Mouse (Mus musculus): ENCODE data around the gene Il13. TPM values are rescaled to one million over a fixed set of nuclear protein-coding genes. Genes with fewer than 3 reads are reported as not detected.

The Il13 gene
- 1 to 10 TPM in 1 of 2 experiments, not detected in 1; 1.5 TPM for polyA plus RNA-seq (2017; shearing (Covaris generic))

DNA sequence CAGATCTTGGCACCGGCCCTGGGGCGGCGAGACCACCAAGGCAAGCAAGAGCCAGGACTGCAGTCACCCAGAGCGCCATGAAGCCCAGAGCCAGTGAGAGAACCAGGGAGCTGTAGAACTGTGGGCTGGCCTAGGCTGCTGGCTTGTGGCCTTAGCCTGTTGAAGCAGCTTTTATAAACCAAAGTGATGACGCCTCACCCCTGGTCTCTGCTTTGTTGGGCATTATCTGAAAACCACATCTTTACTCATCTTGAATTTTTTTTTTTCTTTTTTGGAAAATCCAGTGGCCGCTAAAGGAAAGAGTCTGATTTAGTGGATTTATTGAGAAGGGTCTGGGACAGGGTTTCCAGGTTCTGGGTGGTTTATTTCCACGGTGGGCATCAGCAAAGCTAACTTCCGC is at the start of gene Il13:
Il13 (minus strand) TSS at position 147 of the 400 bp plus-strand sequence.

DNA sequence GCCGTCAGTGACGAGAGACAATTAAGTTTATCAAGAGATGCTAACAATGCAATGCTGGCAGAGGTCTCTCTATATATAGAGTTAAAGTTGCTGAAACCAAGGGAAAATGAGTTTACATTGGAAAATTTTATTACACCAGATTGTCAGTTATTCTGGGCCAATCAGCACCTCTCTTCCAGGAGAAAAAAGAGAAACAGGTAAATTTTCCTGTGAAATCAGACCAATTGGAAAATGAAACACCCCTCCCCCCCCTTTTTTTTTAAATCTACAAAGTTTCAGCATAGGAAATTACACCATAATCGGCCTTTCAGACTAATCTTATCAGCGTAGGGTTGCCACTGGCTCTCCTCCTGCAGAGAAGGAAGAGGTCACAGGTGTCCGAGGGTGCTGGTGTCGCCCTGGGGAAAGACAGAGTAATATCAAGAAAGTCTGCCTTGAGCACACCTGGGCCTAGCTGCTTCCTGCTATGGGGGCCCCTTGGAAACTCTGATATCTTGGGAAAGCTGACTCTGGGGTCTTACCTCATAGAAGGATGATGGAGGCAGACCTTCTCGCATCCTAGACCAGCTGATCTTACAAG is 15.8 kb downstream of the Il13 start, which contains the start of gene Il4:
Il4 (minus strand) TSS at position 51 of the 580 bp plus-strand sequence.

Other genes starting within 250 kb of the Il13 start
- gene Leap2, start 211.5 kb downstream of the Il13 start, polyA plus RNA-seq (2017; shearing (Covaris generic)), result under 1 TPM in 1 of 2 experiments, not detected in 1; 0.43 TPM
- gene Uqcrq, start 203.9 kb downstream of the Il13 start, polyA plus RNA-seq (2017; shearing (Covaris generic)), result 100 to 1,000 TPM; 349 to 392 TPM
- gene Gdf9, start 203.7 kb downstream of the Il13 start, polyA plus RNA-seq (2017; shearing (Covaris generic)), result under 1 TPM in 1 of 2 experiments, not detected in 1; 1.00 TPM
- under 1 TPM in 1 of 2 experiments, not detected in 1; 0.15 TPM for gene Gm10447, start 177.6 kb downstream of the Il13 start, polyA plus RNA-seq (2017; shearing (Covaris generic))
- gene Shroom1, start 177.5 kb downstream of the Il13 start, polyA plus RNA-seq (2017; shearing (Covaris generic)), result not detected
- gene Gm9837, start 164.2 kb downstream of the Il13 start, polyA plus RNA-seq (2017; shearing (Covaris generic)), result not detected
- gene Gm9945, start 154.5 kb downstream of the Il13 start, polyA plus RNA-seq (2017; shearing (Covaris generic)), result not detected
- not detected for gene Sowaha, start 154.4 kb downstream of the Il13 start, polyA plus RNA-seq (2017; shearing (Covaris generic))
- 1 to 10 TPM; 3.7 to 9.0 TPM for gene Sept8, start 115.4 kb downstream of the Il13 start, polyA plus RNA-seq (2017; shearing (Covaris generic))
- gene Kif3a, start 67.3 kb downstream of the Il13 start, polyA plus RNA-seq (2017; shearing (Covaris generic)), result 10 to 100 TPM in 1 of 2 experiments, 1 to 10 TPM in 1; 4.8 to 13.8 TPM
- gene Il4, start 16.0 kb downstream of the Il13 start, polyA plus RNA-seq (2017; shearing (Covaris generic)), result 10 to 100 TPM in 1 of 2 experiments, 1 to 10 TPM in 1; 4.2 to 84.2 TPM
- gene Rad50, start 72.6 kb upstream of the Il13 start, polyA plus RNA-seq (2017; shearing (Covaris generic)), result 10 to 100 TPM; 35.8 to 42.6 TPM
- 1 to 10 TPM in 1 of 2 experiments, not detected in 1; 2.2 TPM for gene Il5, start 86.1 kb upstream of the Il13 start, polyA plus RNA-seq (2017; shearing (Covaris generic))
- 100 to 1,000 TPM; 403 to 437 TPM for gene Irf1, start 135.3 kb upstream of the Il13 start, polyA plus RNA-seq (2017; shearing (Covaris generic))
- gene Gm17334, start 138.5 kb upstream of the Il13 start, polyA plus RNA-seq (2017; shearing (Covaris generic)), result 1 to 10 TPM; 2.8 to 3.0 TPM
- gene Gm12216, start 224.6 kb upstream of the Il13 start, polyA plus RNA-seq (2017; shearing (Covaris generic)), result 10 to 100 TPM; 41.9 to 52.3 TPM